Mouse (Mus musculus) olfactory bulb, adult 2 months (tissue): ENCODE results near the gene Chst15.

Source experiments
- CTCF ChIP-seq: fragments of 200-500 bp; IDR thresholded peaks from 2 replicates; pipeline ENCODE4 v1.5.1; 2012; ENCODE audit warnings: low read depth, mild to moderate bottlenecking, low read length, moderate library complexity; ENCODE audit not compliant: insufficient read depth
- POLR2A ChIP-seq: fragments of 200-500 bp; IDR thresholded peaks from 2 replicates; pipeline ENCODE4 v1.6.1; 2012; ENCODE audit warnings: mild to moderate bottlenecking, low read depth, low read length, moderate library complexity; ENCODE audit not compliant: insufficient read depth

DNA sequence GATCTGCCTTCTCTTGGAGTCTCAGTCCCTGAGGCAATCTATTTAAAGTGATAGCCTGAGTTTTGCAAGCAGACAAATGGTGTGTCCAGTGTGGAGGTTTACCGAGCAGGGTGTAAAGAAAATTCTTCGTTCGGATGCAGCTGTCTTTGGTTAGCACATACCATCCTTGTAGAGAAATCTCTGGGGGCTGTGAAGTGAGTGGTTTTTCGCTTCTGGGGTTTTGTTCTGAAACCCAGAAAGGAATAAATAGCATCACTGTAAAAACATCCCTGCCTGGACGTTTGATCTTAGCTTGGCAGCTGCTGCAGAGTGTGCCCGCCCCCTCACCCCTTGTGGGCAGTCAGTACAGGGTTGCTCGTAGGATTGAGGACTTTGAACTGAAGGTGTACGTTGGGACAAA is 39.2 kb upstream of the Chst15 start:
- no peak for TF ChIP-seq CTCF
- TF ChIP-seq POLR2A, result no peak
